Mouse (Mus musculus) erythroblast, embryonic 14.5 days (primary cell): ENCODE results near the gene Rd3l.

ENCODE experiments used
- GATA1 ChIP-seq: IDR thresholded peaks from 2 replicates; pipeline ENCODE4 v1.6.1; 2012; ENCODE audit warnings: low read length, inconsistent platforms, mixed read lengths
- TAL1 ChIP-seq: IDR thresholded peaks from 3 replicates; pipeline ENCODE4 v1.6.1; 2012; ENCODE audit warnings: low read length, inconsistent platforms, mixed read lengths

DNA sequence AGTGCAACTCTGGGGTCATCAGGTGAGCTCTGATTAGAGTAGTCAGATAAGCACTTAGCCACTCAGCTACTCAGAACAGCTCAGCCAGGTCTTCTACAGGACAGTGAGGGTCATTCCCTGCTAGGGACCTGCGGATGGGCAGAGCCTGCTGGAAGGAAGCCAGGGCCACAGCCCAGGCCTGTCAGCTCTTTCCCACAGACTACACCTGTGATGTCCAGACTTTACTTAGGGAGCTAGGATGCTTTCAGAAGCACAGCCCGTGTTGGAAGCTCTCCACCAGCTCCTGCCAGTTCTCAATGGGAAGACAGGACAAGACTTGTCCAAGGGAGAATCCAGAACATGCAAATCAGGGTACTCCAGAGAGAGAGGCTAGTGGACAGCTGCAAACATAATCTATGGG is 47.1 kb downstream of the Rd3l start:
- TF ChIP-seq TAL1: no peak
- TF ChIP-seq GATA1: no peak
